Mouse (Mus musculus): ENCODE measurements around the gene Cacna1a.

- TF ChIP-seq CTCF (IDR thresholded peaks at IDR 0.05; ENCODE audit: borderline replicate concordance, control insufficient read depth, extremely low read depth, insufficient read depth, low read length, poor library complexity) (no peak), POLR2A (IDR thresholded peaks at IDR 0.05; ENCODE audit: control insufficient read depth, extremely low read depth, insufficient read depth, low read length, poor library complexity) (no peak)
Measured at GRCm38 (mm10) chr8:84429492-84429891, 41.3 kb downstream of the Cacna1a start.
